Mouse (Mus musculus) embryonic facial prominence, embryonic 15.5 days (tissue): Measurements from ENCODE around the gene Eipr1. TPM values are rescaled to one million over a fixed set of nuclear protein-coding genes. Genes with fewer than 3 reads are reported as not detected.

Experiments used
- ATAC-seq: fragments of 200-750 bp; cut with Nextera tagmentation; 2 replicates; pipeline ENCODE4 v1.8.0; 2017; ENCODE audit warnings: low read depth, moderate TSS enrichment; ENCODE audit not compliant: insufficient number of reproducible peaks, low FRiP score, low TSS enrichment
- H3K27ac ChIP-seq: fragments of 300-500 bp; sonication (generic); replicated peaks from 2 replicates; pipeline ENCODE4 v1.5.1; 2015; ENCODE audit warnings: mild to moderate bottlenecking, inconsistent platforms
- H3K27me3 ChIP-seq: fragments of 300-500 bp; sonication (generic); 2 replicates; pipeline ENCODE4 v1.6.1; 2015; ENCODE audit warnings: inconsistent platforms
- H3K36me3 ChIP-seq: fragments of 300-500 bp; sonication (generic); 2 replicates; pipeline ENCODE4 v1.6.1; 2015; ENCODE audit warnings: mild to moderate bottlenecking, inconsistent platforms
- H3K4me1 ChIP-seq: fragments of 300-500 bp; sonication (generic); 2 replicates; pipeline ENCODE4 v1.6.1; 2015; ENCODE audit warnings: inconsistent platforms
- H3K4me2 ChIP-seq: fragments of 300-500 bp; sonication (generic); replicated peaks from 2 replicates; pipeline ENCODE4 v1.6.1; 2015; ENCODE audit warnings: mild to moderate bottlenecking, inconsistent platforms
- H3K4me3 ChIP-seq: fragments of 300-500 bp; sonication (generic); replicated peaks from 2 replicates; pipeline ENCODE4 v1.5.1; 2015; ENCODE audit warnings: mild to moderate bottlenecking, inconsistent platforms
- H3K9ac ChIP-seq: fragments of 300-500 bp; sonication (generic); 2 replicates; pipeline ENCODE4 v1.6.1; 2015; ENCODE audit warnings: inconsistent platforms
- H3K9me3 ChIP-seq: fragments of 300-500 bp; sonication (generic); replicated peaks from 2 replicates; pipeline ENCODE4 v1.6.1; 2016; ENCODE audit warnings: inconsistent platforms
- WGBS: fragments of 180-500 bp; shearing (Covaris S2); methylation state at CpG from one replicate; pipeline ENCODE4 v1.1.7; 2015; 5-methylcytosine and 5-hydroxymethylcytosine counted together
- polyA plus RNA-seq: library from polyadenylated mRNA; unstranded; fragments of >200 nt; fragmentation: Nextera tagmentation; extraction: Ambion mirVana; gene quantifications from 2 replicates; pipeline ENCODE4 v1.2.1, GENCODE M21; 2015

Gene Eipr1
- polyA plus RNA-seq, 1 experiment from 2014 or later, result 31.5 TPM

GRCm38 (mm10) chr12:28800891-28801290 lies 49.3 kb downstream of the Eipr1 start:
- Histone ChIP-seq H3K4me1 (peaks cover 14% of the 10 kb centered on the region), H3K27ac (no peak overlapping the region), H3K9me3 (no peaks in the 10 kb centered on the region; the same call in 1 of the 2 replicates), H3K4me3 (no peak overlapping the region), H3K9ac (no peak overlapping the region), H3K36me3 (no peaks in the 10 kb centered on the region), H3K4me2 (no peak overlapping the region), H3K27me3 (no peaks in the 10 kb centered on the region)
- 60% methylated on average over 3 of the region's 3 CpGs for WGBS
- no peak for ATAC-seq

- Histone ChIP-seq H3K27me3 (no peaks in the 10 kb centered on the region), H3K4me2 (no peak overlapping the region), H3K4me3 (no peak overlapping the region), H3K36me3 (no peaks in the 10 kb centered on the region), H3K9ac (no peak overlapping the region), H3K4me1 (peaks cover 14% of the 10 kb centered on the region), H3K9me3 (no peaks in the 10 kb centered on the region; the same call in 1 of the 2 replicates), H3K27ac (no peak overlapping the region)
- WGBS, result 89% methylated on average over 6 of the region's 6 CpGs
- no peak for ATAC-seq
Measured at GRCm38 (mm10) chr12:28801731-28802130, 50.1 kb downstream of the Eipr1 start.

- Histone ChIP-seq H3K27ac (no peak overlapping the region), H3K36me3 (no peaks in the 10 kb centered on the region)
- no peak for ATAC-seq
Measured at GRCm38 (mm10) chr12:28803043-28803442, 51.4 kb downstream of the Eipr1 start.

GRCm38 (mm10) chr12:28804558-28805481 lies 53.2 kb downstream of the Eipr1 start:
- Histone ChIP-seq H3K27me3 (no peaks in the 10 kb centered on the region), H3K9me3 (no peaks in the 10 kb centered on the region), H3K36me3 (no peaks in the 10 kb centered on the region), H3K27ac (no peak overlapping the region), H3K9ac (no peak overlapping the region), H3K4me3 (no peak overlapping the region), H3K4me2 (no peak overlapping the region), H3K4me1 (peaks cover 11% of the 10 kb centered on the region)
- no peak for ATAC-seq
- 49% methylated on average over 3 of the region's 3 CpGs for WGBS

More at GRCm38 (mm10) chr12:28803043-28803442, 51.4 kb downstream of the Eipr1 start:
- Histone ChIP-seq H3K9ac (no peak overlapping the region), H3K27me3 (no peaks in the 10 kb centered on the region), H3K9me3 (no peaks in the 10 kb centered on the region; the same call in 1 of the 2 replicates), H3K4me1 (peaks cover 14% of the 10 kb centered on the region), H3K4me2 (no peak overlapping the region), H3K4me3 (no peak overlapping the region)

- 0 out of 2 replicates have a peak, but pooled peaks have one; percentile 29 for ATAC-seq
- Histone ChIP-seq H3K4me2 (no peak overlapping the region), H3K9me3 (no peaks in the 10 kb centered on the region), H3K4me1 (0 out of 2 replicates have a peak, but pooled peaks cover 3% of the 10 kb centered on the region), H3K36me3 (no peaks in the 10 kb centered on the region), H3K27me3 (no peaks in the 10 kb centered on the region), H3K27ac (no peak overlapping the region), H3K9ac (no peak overlapping the region), H3K4me3 (no peak overlapping the region)
- 62% methylated on average over 4 of the region's 4 CpGs for WGBS
Measured at GRCm38 (mm10) chr12:28808786-28809375, 57.3 kb downstream of the Eipr1 start.

- Histone ChIP-seq H3K27ac (no peak overlapping the region), H3K9me3 (no peaks in the 10 kb centered on the region), H3K4me3 (no peak overlapping the region), H3K27me3 (no peaks in the 10 kb centered on the region), H3K36me3 (no peaks in the 10 kb centered on the region), H3K4me2 (no peak overlapping the region), H3K4me1 (0 out of 2 replicates have a peak, but pooled peaks cover 1% of the 10 kb centered on the region), H3K9ac (no peak overlapping the region)
- WGBS, result 48% methylated on average over 4 of the region's 4 CpGs
- no peak for ATAC-seq
Measured at GRCm38 (mm10) chr12:28809756-28810337, 58.2 kb downstream of the Eipr1 start.

GRCm38 (mm10) chr12:28816681-28817426 lies 65.3 kb downstream of the Eipr1 start:
- Histone ChIP-seq H3K4me3 (no peak overlapping the region), H3K27ac (no peak overlapping the region), H3K36me3 (no peaks in the 10 kb centered on the region), H3K4me1 (peaks cover 6% of the 10 kb centered on the region; the same call in 1 of the 2 replicates), H3K9ac (no peak overlapping the region), H3K4me2 (no peak overlapping the region), H3K27me3 (no peaks in the 10 kb centered on the region), H3K9me3 (no peaks in the 10 kb centered on the region)
- peak; percentile 22; the same call in 1 of the 2 replicates for ATAC-seq
- 27% methylated on average over 9 of the region's 9 CpGs for WGBS

- Histone ChIP-seq H3K4me1 (peaks cover 6% of the 10 kb centered on the region; the same call in 1 of the 2 replicates), H3K27ac (no peak overlapping the region), H3K9me3 (no peaks in the 10 kb centered on the region), H3K36me3 (no peaks in the 10 kb centered on the region), H3K4me3 (no peak overlapping the region), H3K27me3 (no peaks in the 10 kb centered on the region), H3K9ac (no peak overlapping the region), H3K4me2 (no peak overlapping the region)
- 18% methylated on average over 5 of the region's 5 CpGs for WGBS
- peak; percentile 67; the same call in 1 of the 2 replicates for ATAC-seq
Measured at GRCm38 (mm10) chr12:28817427-28817752, 65.8 kb downstream of the Eipr1 start.

- no peak for ATAC-seq
- Histone ChIP-seq H3K9me3 (no peaks in the 10 kb centered on the region), H3K4me2 (no peak overlapping the region), H3K4me3 (no peak overlapping the region), H3K4me1 (peaks cover 6% of the 10 kb centered on the region; the same call in 1 of the 2 replicates), H3K27me3 (no peaks in the 10 kb centered on the region), H3K9ac (no peak overlapping the region), H3K36me3 (no peaks in the 10 kb centered on the region), H3K27ac (no peak overlapping the region)
- WGBS, result 32% methylated on average over 3 of the region's 3 CpGs
Measured at GRCm38 (mm10) chr12:28817891-28818290, 66.3 kb downstream of the Eipr1 start.

- H3K4me3 ChIP-seq, result no peak overlapping the region
- no peak overlapping the region for H3K4me2 ChIP-seq
- no peaks in the 10 kb centered on the region for H3K9me3 ChIP-seq
- WGBS, result 88% methylated on average over 7 of the region's 7 CpGs
- H3K27ac ChIP-seq, result no peak overlapping the region
- H3K27me3 ChIP-seq, result no peaks in the 10 kb centered on the region
- no peaks in the 10 kb centered on the region for H3K4me1 ChIP-seq
- no peaks in the 10 kb centered on the region for H3K36me3 ChIP-seq
- no peak overlapping the region for H3K9ac ChIP-seq
- no peak for ATAC-seq
Measured at GRCm38 (mm10) chr12:28823518-28823917, 71.9 kb downstream of the Eipr1 start.

- Histone ChIP-seq H3K4me2 (no peak overlapping the region), H3K9ac (no peak overlapping the region), H3K36me3 (no peaks in the 10 kb centered on the region), H3K4me1 (no peaks in the 10 kb centered on the region), H3K27me3 (no peaks in the 10 kb centered on the region), H3K9me3 (no peaks in the 10 kb centered on the region), H3K4me3 (no peak overlapping the region), H3K27ac (no peak overlapping the region)
- WGBS, result 80% methylated on average over 3 of the region's 3 CpGs
- ATAC-seq, result no peak
Measured at GRCm38 (mm10) chr12:28829502-28829901, 77.9 kb downstream of the Eipr1 start.
